Mouse (Mus musculus): Measurements from ENCODE around the gene Sgsm2.

DNA sequence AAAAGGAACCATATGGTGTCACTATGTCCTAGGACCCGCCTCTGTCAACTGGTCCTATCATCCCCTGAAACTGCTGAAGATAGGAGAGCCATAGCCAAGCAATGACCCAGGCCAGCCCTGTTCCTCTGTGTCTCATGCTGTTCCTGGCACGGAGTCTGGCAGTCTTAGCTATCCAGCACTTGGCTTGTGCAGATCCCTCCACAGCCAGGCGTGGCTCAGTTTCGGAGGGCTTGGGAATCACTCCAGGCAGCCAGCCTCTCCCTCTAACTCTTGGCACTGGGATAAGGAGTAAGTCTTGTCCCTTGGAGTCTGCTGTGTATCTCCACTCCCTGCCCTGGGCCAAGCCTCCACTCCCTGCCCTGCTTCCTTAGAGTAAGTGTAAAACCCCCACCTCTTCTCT, 30.2 kb downstream of the Sgsm2 start:
- no peak for TF ChIP-seq CTCF (IDR thresholded peaks at IDR 0.05; ENCODE audit: extremely low read depth, insufficient read depth, low read length)
- no peak for TF ChIP-seq POLR2A (IDR thresholded peaks at IDR 0.05; ENCODE audit: extremely low read depth, insufficient read depth, low read length)
